Mouse (Mus musculus): Measurements from ENCODE around the gene Wfdc6b. TPM values are rescaled to one million over a fixed set of nuclear protein-coding genes. Genes with fewer than 3 reads are reported as not detected.

Gene Wfdc6b
- polyA plus RNA-seq, 1 experiment, result not detected

- Histone ChIP-seq H3K27me3 (ENCODE audit: control insufficient read depth, insufficient read depth, insufficient read length) (peaks cover 31% of the 10 kb centered on the region), H3ac (ENCODE audit: control insufficient read depth, insufficient read length) (no peak within 1 kb of the TSS), H3K4me3 (no peak within 1 kb of the TSS), H3K36me3 (ENCODE audit: control insufficient read depth, insufficient read depth) (no peaks in the 10 kb centered on the region), H3K4me2 (ENCODE audit: low read depth) (no peak within 1 kb of the TSS), H3K79me2 (ENCODE audit: control insufficient read depth, insufficient read depth) (no peaks in the 10 kb centered on the region)
- TF ChIP-seq TCF12 (IDR thresholded peaks at IDR 0.05; ENCODE audit: insufficient read depth, poor library complexity, severe bottlenecking) (no peak), MAX (IDR thresholded peaks at IDR 0.05; ENCODE audit: low read depth) (no peak), POLR2AphosphoS2 (IDR thresholded peaks at IDR 0.05; ENCODE audit: insufficient read length, low read depth) (no peak), POLR2A (IDR thresholded peaks at IDR 0.05; ENCODE audit: insufficient read length, low read depth) (no peak), E2F4 (IDR thresholded peaks at IDR 0.05; ENCODE audit: insufficient read depth) (no peak), CEBPB (IDR thresholded peaks at IDR 0.05; ENCODE audit: insufficient read depth, poor library complexity, severe bottlenecking) (no peak), MYOG (IDR thresholded peaks at IDR 0.05; ENCODE audit: control insufficient read depth in 1 of 3, insufficient read depth in 1 of 3, insufficient read length in 2 of 3, low read depth in 2 of 3) (no peak), SRF (IDR thresholded peaks at IDR 0.05; ENCODE audit: control insufficient read depth, insufficient read length, low read depth) (no peak), USF1 (IDR thresholded peaks at IDR 0.05; ENCODE audit: low read depth) (no peak), REST (IDR thresholded peaks at IDR 0.05; ENCODE audit: insufficient read depth, insufficient read length) (no peak), TCF3 (IDR thresholded peaks at IDR 0.05; ENCODE audit: insufficient read length, low read depth) (no peak), MYOD1 (IDR thresholded peaks at IDR 0.05; ENCODE audit: control insufficient read depth in 1 of 3, insufficient read length in 2 of 3, low read depth in 2 of 3) (no peak)
Measured at GRCm38 (mm10) chr2:164655858-164656257, 42.5 kb downstream of the Wfdc6b start, which contains the start of gene Wfdc10. Gene Wfdc10 (plus strand): TSS chr2:164656046.

DNA sequence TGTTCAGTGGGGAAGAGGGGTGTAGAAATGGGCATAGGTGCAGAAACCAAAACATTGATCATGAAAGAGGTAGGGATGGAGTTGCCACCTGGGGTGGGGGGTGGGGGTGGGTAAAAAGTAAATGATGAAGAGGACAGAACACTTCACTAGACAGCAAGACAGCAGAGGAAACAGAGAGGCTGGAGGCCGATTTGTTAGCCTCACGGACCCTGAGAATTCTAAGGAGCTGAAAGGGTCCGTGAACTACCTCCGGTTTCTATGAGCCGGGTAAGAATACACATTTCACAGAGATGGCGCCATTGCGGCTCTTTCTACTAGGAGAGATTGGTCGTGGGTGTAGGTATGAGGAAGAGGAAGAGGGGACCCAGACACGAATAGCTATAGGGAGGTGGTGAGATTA, 43.2 kb downstream of the Wfdc6b start, which contains the start of gene Wfdc9:
TSS of gene Wfdc9 (minus strand) at position 101 of the 400 bp plus-strand sequence.
- TF ChIP-seq CEBPB (IDR thresholded peaks at IDR 0.05; ENCODE audit: insufficient read depth, poor library complexity, severe bottlenecking), result no peak
- Histone ChIP-seq H3K36me3 (ENCODE audit: control insufficient read depth, insufficient read depth) (no peaks in the 10 kb centered on the region), H3ac (ENCODE audit: control insufficient read depth, insufficient read length) (no peak within 1 kb of the TSS), H3K27me3 (ENCODE audit: control insufficient read depth, insufficient read depth, insufficient read length) (peaks cover 25% of the 10 kb centered on the region), H3K4me3 (no peak within 1 kb of the TSS), H3K4me2 (ENCODE audit: low read depth) (no peak within 1 kb of the TSS), H3K79me2 (ENCODE audit: control insufficient read depth, insufficient read depth) (no peaks in the 10 kb centered on the region)

DNA sequence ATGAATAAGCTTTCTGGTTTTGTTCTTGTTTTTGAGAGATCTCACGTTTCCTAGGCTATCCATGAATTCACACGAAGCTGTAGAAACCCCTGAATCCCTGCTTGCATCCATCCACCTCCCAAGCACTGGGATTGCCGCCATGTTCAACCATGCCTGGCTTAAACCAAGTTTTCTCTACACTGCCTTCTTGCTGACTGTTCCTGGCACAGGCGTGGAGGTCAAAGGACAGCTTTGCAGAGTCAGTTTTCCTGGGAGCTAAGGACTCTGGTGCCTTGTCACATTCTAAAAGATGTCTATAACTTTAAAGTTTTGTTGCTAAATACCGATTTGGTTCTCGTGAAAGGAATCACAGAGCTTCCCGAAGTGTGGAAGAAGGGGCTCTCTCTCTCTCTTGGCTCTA, 51.5 kb downstream of the Wfdc6b start:
- H3K4me3 ChIP-seq, result no peak overlapping the region
- H3K4me2 ChIP-seq (ENCODE audit: low read depth), result no peak overlapping the region
- peaks cover 5% of the 10 kb centered on the region for H3K27me3 ChIP-seq (ENCODE audit: control insufficient read depth, insufficient read depth, insufficient read length)
- H3ac ChIP-seq (ENCODE audit: control insufficient read depth, insufficient read length), result no peak overlapping the region
- TF ChIP-seq TCF12 (IDR thresholded peaks at IDR 0.05; ENCODE audit: insufficient read depth, poor library complexity, severe bottlenecking) (no peak), E2F4 (IDR thresholded peaks at IDR 0.05; ENCODE audit: insufficient read depth) (no peak)
- no peaks in the 10 kb centered on the region for H3K79me2 ChIP-seq (ENCODE audit: control insufficient read depth, insufficient read depth)
- no peaks in the 10 kb centered on the region for H3K36me3 ChIP-seq (ENCODE audit: control insufficient read depth, insufficient read depth)

Other genes with a start within 250 kb of the Wfdc6b start
- gene Slpi, start 224.4 kb upstream of the Wfdc6b start, polyA plus RNA-seq (2012; fragmentation: generic; extraction: Trizol), result 9.4 TPM
- 0.06 TPM for gene Rbpjl, start 210.4 kb upstream of the Wfdc6b start, polyA plus RNA-seq (2012; fragmentation: generic; extraction: Trizol)
- 0.01 TPM for gene Matn4, start 208.4 kb upstream of the Wfdc6b start, polyA plus RNA-seq (2012; fragmentation: generic; extraction: Trizol)
- 52.4 TPM for gene Sdc4, start 169.6 kb upstream of the Wfdc6b start, polyA plus RNA-seq (2012; fragmentation: generic; extraction: Trizol)
- 47.6 TPM for gene Sys1, start 156.6 kb upstream of the Wfdc6b start, polyA plus RNA-seq (2012; fragmentation: generic; extraction: Trizol)
- gene Gm20458, start 152.6 kb upstream of the Wfdc6b start, polyA plus RNA-seq (2012; fragmentation: generic; extraction: Trizol), result 31.6 TPM
- not detected for gene Trp53tg5, start 139.8 kb upstream of the Wfdc6b start, polyA plus RNA-seq (2012; fragmentation: generic; extraction: Trizol)
- gene Dbndd2, start 127.4 kb upstream of the Wfdc6b start, polyA plus RNA-seq (2012; fragmentation: generic; extraction: Trizol), result 16.4 TPM
- gene Pigt, start 116.0 kb upstream of the Wfdc6b start, polyA plus RNA-seq (2012; fragmentation: generic; extraction: Trizol), result 79.2 TPM
- gene Wfdc2, start 51.1 kb upstream of the Wfdc6b start, polyA plus RNA-seq (2012; fragmentation: generic; extraction: Trizol), result not detected
- gene Spint3, start 40.1 kb upstream of the Wfdc6b start, polyA plus RNA-seq (2012; fragmentation: generic; extraction: Trizol), result not detected
- gene Wfdc6a, start 28.1 kb upstream of the Wfdc6b start, polyA plus RNA-seq (2012; fragmentation: generic; extraction: Trizol), result not detected
- gene Eppin, start 19.9 kb upstream of the Wfdc6b start, polyA plus RNA-seq (2012; fragmentation: generic; extraction: Trizol), result not detected
- gene Wfdc8, start 104 bp downstream of the Wfdc6b start, polyA plus RNA-seq (2012; fragmentation: generic; extraction: Trizol), result not detected
- not detected for gene Wfdc16, start 25.3 kb downstream of the Wfdc6b start, polyA plus RNA-seq (2012; fragmentation: generic; extraction: Trizol)
- not detected for gene Wfdc10, start 42.5 kb downstream of the Wfdc6b start, polyA plus RNA-seq (2012; fragmentation: generic; extraction: Trizol)
- not detected for gene Wfdc9, start 43.1 kb downstream of the Wfdc6b start, polyA plus RNA-seq (2012; fragmentation: generic; extraction: Trizol)
- not detected for gene Wfdc11, start 60.6 kb downstream of the Wfdc6b start, polyA plus RNA-seq (2012; fragmentation: generic; extraction: Trizol)
- 0.04 TPM for gene Wfdc13, start 71.6 kb downstream of the Wfdc6b start, polyA plus RNA-seq (2012; fragmentation: generic; extraction: Trizol)
- not detected for gene Spint4, start 85.0 kb downstream of the Wfdc6b start, polyA plus RNA-seq (2012; fragmentation: generic; extraction: Trizol)
- not detected for gene Spint5, start 101.8 kb downstream of the Wfdc6b start, polyA plus RNA-seq (2012; fragmentation: generic; extraction: Trizol)
- 0.41 TPM for gene Wfdc3, start 132.4 kb downstream of the Wfdc6b start, polyA plus RNA-seq (2012; fragmentation: generic; extraction: Trizol)
- gene Dnttip1, start 132.5 kb downstream of the Wfdc6b start, polyA plus RNA-seq (2012; fragmentation: generic; extraction: Trizol), result 63.0 TPM
- gene Ube2c, start 156.4 kb downstream of the Wfdc6b start, polyA plus RNA-seq (2012; fragmentation: generic; extraction: Trizol), result 103 TPM
- gene Tnnc2, start 166.4 kb downstream of the Wfdc6b start, polyA plus RNA-seq (2012; fragmentation: generic; extraction: Trizol), result 3,985 TPM
- gene Snx21, start 172.3 kb downstream of the Wfdc6b start, polyA plus RNA-seq (2012; fragmentation: generic; extraction: Trizol), result 29.5 TPM
- gene Acot8, start 191.4 kb downstream of the Wfdc6b start, polyA plus RNA-seq (2012; fragmentation: generic; extraction: Trizol), result 24.5 TPM
- gene Zswim3, start 191.6 kb downstream of the Wfdc6b start, polyA plus RNA-seq (2012; fragmentation: generic; extraction: Trizol), result 3.3 TPM
- 13.3 TPM for gene Zswim1, start 209.2 kb downstream of the Wfdc6b start, polyA plus RNA-seq (2012; fragmentation: generic; extraction: Trizol)
- 0.40 TPM for gene Spata25, start 215.0 kb downstream of the Wfdc6b start, polyA plus RNA-seq (2012; fragmentation: generic; extraction: Trizol)
- 202 TPM for gene Ctsa, start 219.4 kb downstream of the Wfdc6b start, polyA plus RNA-seq (2012; fragmentation: generic; extraction: Trizol)
- 23.5 TPM for gene Neurl2, start 219.9 kb downstream of the Wfdc6b start, polyA plus RNA-seq (2012; fragmentation: generic; extraction: Trizol)
- 117 TPM for gene Pltp, start 244.2 kb downstream of the Wfdc6b start, polyA plus RNA-seq (2012; fragmentation: generic; extraction: Trizol)